Mouse (Mus musculus): ENCODE data around the gene Ces3a. TPM values are rescaled to one million over a fixed set of nuclear protein-coding genes. Genes with fewer than 3 reads are reported as not detected.
"Not testable (repeated sequence)": the region's sequence is repeated elsewhere in the genome, so short reads cannot be mapped to it uniquely, and the experiment has no call there.

Gene Ces3a
- polyA plus RNA-seq, 1 experiment from 2014 or later = not detected

GRCm38 (mm10) chr8:105102101-105102785 lies 53.8 kb downstream of the Ces3a start:
- H3K36me3 ChIP-seq; H3K4me1 ChIP-seq; ATAC-seq (ENCODE audit: insufficient number of reproducible peaks, insufficient read depth, low FRiP score, low TSS enrichment, low read depth); H3K4me2 ChIP-seq; H3K27ac ChIP-seq; H3K9me3 ChIP-seq; H3K27me3 ChIP-seq; H3K4me3 ChIP-seq; H3K9ac ChIP-seq: not testable (repeated sequence)
- WGBS = 70% methylated on average over 4 of the region's 4 CpGs

GRCm38 (mm10) chr8:105103701-105104100 lies 55.3 kb downstream of the Ces3a start:
- not testable (repeated sequence) for H3K4me1 ChIP-seq; H3K27me3 ChIP-seq; H3K4me2 ChIP-seq; H3K9me3 ChIP-seq; ATAC-seq (ENCODE audit: insufficient number of reproducible peaks, insufficient read depth, low FRiP score, low TSS enrichment, low read depth); H3K9ac ChIP-seq; H3K27ac ChIP-seq; H3K4me3 ChIP-seq; H3K36me3 ChIP-seq
- 79% methylated on average over 5 of the region's 5 CpGs for WGBS

GRCm38 (mm10) chr8:105104220-105104619 lies 55.8 kb downstream of the Ces3a start:
- Histone ChIP-seq H3K4me1 (no peaks in the 10 kb centered on the region), H3K9me3 (no peaks in the 10 kb centered on the region), H3K27ac (no peak overlapping the region), H3K9ac (no peak overlapping the region), H3K4me2 (no peak overlapping the region), H3K27me3 (no peaks in the 10 kb centered on the region), H3K36me3 (no peaks in the 10 kb centered on the region), H3K4me3 (no peak overlapping the region)
- no peak for ATAC-seq (ENCODE audit: insufficient number of reproducible peaks, insufficient read depth, low FRiP score, low TSS enrichment, low read depth)
- 82% methylated on average over 3 of the region's 3 CpGs for WGBS

Other genes with a start within 250 kb of the Ces3a start
- gene Ces2b, start 217.0 kb upstream of the Ces3a start, polyA plus RNA-seq (2015; fragmentation: Nextera tagmentation; extraction: Ambion mirVana) = 0.22 and 0.31 TPM in 2 replicates
- 0.59 TPM in 1 of 2 replicates, not detected in the other for gene Ces2c, start 201.5 kb upstream of the Ces3a start, polyA plus RNA-seq (2015; fragmentation: Nextera tagmentation; extraction: Ambion mirVana)
- 0.13 and 1.2 TPM in 2 replicates for gene Ces2e, start 122.3 kb upstream of the Ces3a start, polyA plus RNA-seq (2015; fragmentation: Nextera tagmentation; extraction: Ambion mirVana)
- not detected in 2 replicates for gene Ces2f, start 101.2 kb upstream of the Ces3a start, polyA plus RNA-seq (2015; fragmentation: Nextera tagmentation; extraction: Ambion mirVana)
- gene Ces2g, start 86.9 kb upstream of the Ces3a start, polyA plus RNA-seq (2015; fragmentation: Nextera tagmentation; extraction: Ambion mirVana) = 0.37 and 1.1 TPM in 2 replicates
- gene Ces2h, start 47.7 kb upstream of the Ces3a start, polyA plus RNA-seq (2015; fragmentation: Nextera tagmentation; extraction: Ambion mirVana) = not detected in 2 replicates
- not detected in 2 replicates for gene Ces3b, start 35.2 kb downstream of the Ces3a start, polyA plus RNA-seq (2015; fragmentation: Nextera tagmentation; extraction: Ambion mirVana)
- gene Ces4a, start 83.2 kb downstream of the Ces3a start, polyA plus RNA-seq (2015; fragmentation: Nextera tagmentation; extraction: Ambion mirVana) = 0.18 TPM in 1 of 2 replicates, not detected in the other
- 102 and 118 TPM in 2 replicates for gene Cbfb, start 122.1 kb downstream of the Ces3a start, polyA plus RNA-seq (2015; fragmentation: Nextera tagmentation; extraction: Ambion mirVana)
- 24.5 and 26.6 TPM in 2 replicates for gene D230025D16Rik, start 176.5 kb downstream of the Ces3a start, polyA plus RNA-seq (2015; fragmentation: Nextera tagmentation; extraction: Ambion mirVana)
- gene B3gnt9, start 206.6 kb downstream of the Ces3a start, polyA plus RNA-seq (2015; fragmentation: Nextera tagmentation; extraction: Ambion mirVana) = 25.9 and 29.7 TPM in 2 replicates
- 22.8 and 24.7 TPM in 2 replicates for gene Tradd, start 216.0 kb downstream of the Ces3a start, polyA plus RNA-seq (2015; fragmentation: Nextera tagmentation; extraction: Ambion mirVana)
- gene Fbxl8, start 216.0 kb downstream of the Ces3a start, polyA plus RNA-seq (2015; fragmentation: Nextera tagmentation; extraction: Ambion mirVana) = 2.1 TPM in 2 replicates
- gene Hsf4, start 221.2 kb downstream of the Ces3a start, polyA plus RNA-seq (2015; fragmentation: Nextera tagmentation; extraction: Ambion mirVana) = 0.13 and 0.22 TPM in 2 replicates
- 1.8 and 2.8 TPM in 2 replicates for gene Nol3, start 227.5 kb downstream of the Ces3a start, polyA plus RNA-seq (2015; fragmentation: Nextera tagmentation; extraction: Ambion mirVana)
- gene 4931428F04Rik, start 241.3 kb downstream of the Ces3a start, polyA plus RNA-seq (2015; fragmentation: Nextera tagmentation; extraction: Ambion mirVana) = 22.1 and 23.0 TPM in 2 replicates
- 10.2 and 11.1 TPM in 2 replicates for gene Exoc3l, start 247.5 kb downstream of the Ces3a start, polyA plus RNA-seq (2015; fragmentation: Nextera tagmentation; extraction: Ambion mirVana)
- gene E2f4, start 249.1 kb downstream of the Ces3a start, polyA plus RNA-seq (2015; fragmentation: Nextera tagmentation; extraction: Ambion mirVana) = 78.9 and 81.7 TPM in 2 replicates